Mouse (Mus musculus) layer of hippocampus, adult 8-10 months (tissue): ENCODE data around the gene Faim. TPM values are rescaled to one million over a fixed set of nuclear protein-coding genes. Genes with fewer than 3 reads are reported as not detected.

Experiments used
- DNase-seq, 2 experiments: peaks; one replicate each; pipeline ENCODE4 v3.0.0; 2022; ENCODE audit warnings: low spot score in 2 of 2
- total RNA-seq, 4 experiments: library from RNA; stranded (reverse); gene quantifications; 2 replicates each; pipeline ENCODE4 v1.2.4; 2022

The Faim gene
- 10 to 100 TPM; 45.8 to 55.6 (median 51.0) TPM for total RNA-seq

GRCm38 (mm10) chr9:98985800-98986475 lies at the start of gene Faim:
Faim (plus strand) TSS chr9:98986373.
- DNase-seq: peak; percentile 99 to 100

- DNase-seq: no peak
Observed at GRCm38 (mm10) chr9:98939290-98939689, 46.9 kb upstream of the Faim start.

GRCm38 (mm10) chr9:98952171-98953050 lies 33.8 kb upstream of the Faim start:
- no peak for DNase-seq

GRCm38 (mm10) chr9:98953291-98953690 lies 32.9 kb upstream of the Faim start:
- DNase-seq: no peak

- DNase-seq: no peak
Observed at GRCm38 (mm10) chr9:98953830-98954229, 32.3 kb upstream of the Faim start.

GRCm38 (mm10) chr9:98954391-98955102 lies 31.6 kb upstream of the Faim start:
- no peak for DNase-seq

GRCm38 (mm10) chr9:98955103-98955715 lies 31.0 kb upstream of the Faim start, which contains the start of gene Foxl2:
Foxl2 (plus strand) TSS chr9:98955288.
- DNase-seq: no peak

GRCm38 (mm10) chr9:98955716-98956224 lies 30.4 kb upstream of the Faim start:
- no peak for DNase-seq

- DNase-seq: no peak
Observed at GRCm38 (mm10) chr9:98956591-98957381, 29.4 kb upstream of the Faim start.

GRCm38 (mm10) chr9:98957751-98958351 lies 28.3 kb upstream of the Faim start:
- no peak for DNase-seq

GRCm38 (mm10) chr9:98958628-98959027 lies 27.5 kb upstream of the Faim start:
- DNase-seq: no peak

- no peak for DNase-seq
Observed at GRCm38 (mm10) chr9:98959851-98960250, 26.3 kb upstream of the Faim start.

GRCm38 (mm10) chr9:98960348-98960747 lies 25.8 kb upstream of the Faim start:
- DNase-seq: no peak

- DNase-seq: no peak
Observed at GRCm38 (mm10) chr9:98961591-98962477, 24.3 kb upstream of the Faim start.

- DNase-seq: no peak
Observed at GRCm38 (mm10) chr9:98962478-98963142, 23.6 kb upstream of the Faim start.

- no peak for DNase-seq
Observed at GRCm38 (mm10) chr9:98963661-98964060, 22.5 kb upstream of the Faim start.

- DNase-seq: no peak
Observed at GRCm38 (mm10) chr9:98965084-98965483, 21.1 kb upstream of the Faim start.

- DNase-seq: no peak
Observed at GRCm38 (mm10) chr9:98973101-98973521, 13.1 kb upstream of the Faim start.
